Mouse (Mus musculus) splenic B cell, adult 2 months (primary cell): Measurements from ENCODE around the gene Usp49.
"Not testable (repeated sequence)": the region's sequence is repeated elsewhere in the genome, so short reads cannot be mapped to it uniquely, and the experiment has no call there.

Experiments used
- DNase-seq: peaks from one replicate; pipeline ENCODE4 v3.0.0-alpha.2; 2011; ENCODE audit warnings: low read depth, low spot score
- H3K27me3 ChIP-seq: 2 replicates; pipeline ENCODE4 v1.6.1; 2012; ENCODE audit warnings: mild to moderate bottlenecking, low read length, moderate library complexity, mixed read lengths; ENCODE audit not compliant: control insufficient read depth, poor library complexity, insufficient read depth, severe bottlenecking
- H3K36me3 ChIP-seq: 2 replicates; pipeline ENCODE4 v1.6.1; 2012; ENCODE audit warnings: mild to moderate bottlenecking, low read length, moderate library complexity, mixed read lengths; ENCODE audit not compliant: control insufficient read depth, poor library complexity, insufficient read depth, severe bottlenecking

Gene Usp49

DNA sequence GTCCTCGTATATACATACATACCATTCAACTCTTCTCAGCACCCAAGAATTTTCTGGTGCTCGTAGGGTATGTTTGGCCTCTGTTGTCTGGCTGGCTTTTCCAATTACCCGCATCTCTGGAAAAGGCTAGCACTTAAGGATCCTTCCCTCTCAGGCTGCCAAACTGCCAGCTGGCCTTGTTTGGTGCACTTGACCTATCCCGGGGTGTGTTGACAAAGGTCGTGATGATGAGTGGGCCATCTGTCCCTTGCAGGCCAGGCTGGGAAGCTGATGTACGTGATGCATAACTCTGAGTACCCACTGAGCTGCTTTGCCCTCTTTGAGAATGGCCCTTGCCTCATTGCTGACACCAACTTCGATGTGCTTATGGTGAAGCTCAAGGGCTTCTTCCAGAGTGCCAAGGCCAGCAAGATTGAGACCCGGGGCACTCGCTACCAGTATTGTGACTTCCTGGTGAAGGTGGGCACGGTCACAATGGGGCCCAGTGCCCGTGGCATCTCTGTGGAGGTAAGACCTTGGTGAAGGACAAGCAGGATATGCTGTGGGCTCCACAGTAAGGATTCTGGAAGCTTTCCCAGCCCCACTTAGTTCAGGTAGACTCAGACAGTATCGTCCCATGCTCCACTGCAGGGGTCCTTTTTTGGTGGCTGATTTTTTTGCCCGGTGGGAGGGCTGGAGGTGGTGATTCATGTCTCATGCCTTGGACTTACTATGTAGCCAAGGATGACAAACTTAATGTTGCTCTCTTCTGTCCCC lies 11.8 kb upstream of the Usp49 start:
- Histone ChIP-seq H3K27me3 (no peaks in the 10 kb centered on the region), H3K36me3 (peaks cover 21% of the 10 kb centered on the region)
- no peak for DNase-seq

DNA sequence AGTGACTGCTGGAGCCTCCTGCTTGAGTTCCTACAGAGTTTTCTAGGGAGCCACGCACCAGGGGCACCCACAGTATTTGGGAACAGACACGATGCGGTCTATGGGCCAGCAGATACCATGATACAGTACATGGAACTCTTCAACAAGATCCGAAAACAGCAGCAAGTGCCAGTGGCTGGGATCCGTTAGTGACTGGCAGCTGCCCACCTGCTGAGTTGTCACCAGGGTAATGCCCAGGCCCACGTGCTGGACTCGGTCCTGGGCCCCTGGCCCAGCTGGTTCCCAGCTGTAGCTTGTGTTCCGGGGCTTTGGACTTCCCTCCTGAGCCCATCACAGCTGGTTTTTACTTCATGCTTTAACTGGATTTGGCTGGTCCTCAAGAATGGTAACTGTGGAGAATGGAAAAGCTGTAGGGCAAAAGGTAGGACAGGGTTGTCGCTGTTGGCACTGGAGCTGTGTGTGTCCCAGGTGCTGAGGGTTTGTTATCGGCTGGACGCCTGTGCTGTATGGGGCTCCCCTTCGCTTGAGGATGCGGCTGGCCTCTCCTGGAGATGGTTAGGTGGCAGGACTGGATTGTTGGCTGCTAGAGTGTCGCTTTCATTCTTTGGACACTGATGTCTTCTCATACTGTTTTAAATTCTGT lies 7.5 kb upstream of the Usp49 start:
- Histone ChIP-seq H3K27me3 (no peaks in the 10 kb centered on the region), H3K36me3 (peaks cover 14% of the 10 kb centered on the region; the same call in 1 of the 2 replicates)
- no peak for DNase-seq

GRCm38 (mm10) chr17:47624572-47624971 lies 5.9 kb upstream of the Usp49 start:
- H3K27me3 ChIP-seq, DNase-seq: not testable (repeated sequence)
- peaks cover 14% of the 10 kb centered on the region; the same call in 1 of the 2 replicates for H3K36me3 ChIP-seq

DNA sequence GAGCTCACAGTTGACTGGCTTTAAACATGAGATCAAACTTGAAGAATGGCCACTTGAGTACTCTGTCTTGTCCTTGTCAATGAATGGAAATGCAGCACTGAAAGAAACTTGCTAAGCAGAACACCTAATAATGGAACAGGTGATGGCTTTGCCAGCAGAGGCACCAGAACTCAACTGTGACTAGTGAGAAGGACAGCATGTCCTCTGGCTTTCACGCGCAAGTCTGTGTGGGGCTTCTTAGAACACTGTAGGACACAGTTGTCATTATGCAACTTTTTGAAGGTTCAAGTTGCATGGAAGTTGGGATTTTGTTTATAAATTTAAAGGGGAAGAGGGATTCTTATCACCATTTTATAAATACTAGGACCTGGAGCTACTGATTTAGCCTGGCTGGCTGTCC lies 5.4 kb upstream of the Usp49 start:
- Histone ChIP-seq H3K36me3 (peaks cover 10% of the 10 kb centered on the region; the same call in 1 of the 2 replicates), H3K27me3 (no peaks in the 10 kb centered on the region)
- DNase-seq = no peak

- Histone ChIP-seq H3K36me3 (peaks cover 10% of the 10 kb centered on the region; the same call in 1 of the 2 replicates), H3K27me3 (no peaks in the 10 kb centered on the region)
- no peak for DNase-seq
Measured at GRCm38 (mm10) chr17:47626031-47626430, 4.5 kb upstream of the Usp49 start.

- no peak for DNase-seq
- H3K27me3 ChIP-seq = no peaks in the 10 kb centered on the region
Measured at GRCm38 (mm10) chr17:47627791-47628190, 2.7 kb upstream of the Usp49 start.

GRCm38 (mm10) chr17:47628851-47629676 lies 1.4 kb upstream of the Usp49 start:
- DNase-seq = peak; percentile 95
- Histone ChIP-seq H3K36me3 (0 out of 2 replicates have a peak, but pooled peaks cover 3% of the 10 kb centered on the region), H3K27me3 (no peaks in the 10 kb centered on the region)

More at GRCm38 (mm10) chr17:47627791-47628190, 2.7 kb upstream of the Usp49 start:
- H3K36me3 ChIP-seq = peaks cover 9% of the 10 kb centered on the region; the same call in 1 of the 2 replicates

GRCm38 (mm10) chr17:47629717-47630677 lies 493 bp upstream of the Usp49 start:
- DNase-seq = peak; percentile 23
- H3K36me3 ChIP-seq = no peaks in the 10 kb centered on the region
- H3K27me3 ChIP-seq = no peaks in the 10 kb centered on the region

GRCm38 (mm10) chr17:47632181-47632840 lies 1.8 kb downstream of the Usp49 start:
- DNase-seq = no peak
- Histone ChIP-seq H3K27me3 (no peaks in the 10 kb centered on the region), H3K36me3 (0 out of 2 replicates have a peak, but pooled peaks cover 1% of the 10 kb centered on the region)

DNA sequence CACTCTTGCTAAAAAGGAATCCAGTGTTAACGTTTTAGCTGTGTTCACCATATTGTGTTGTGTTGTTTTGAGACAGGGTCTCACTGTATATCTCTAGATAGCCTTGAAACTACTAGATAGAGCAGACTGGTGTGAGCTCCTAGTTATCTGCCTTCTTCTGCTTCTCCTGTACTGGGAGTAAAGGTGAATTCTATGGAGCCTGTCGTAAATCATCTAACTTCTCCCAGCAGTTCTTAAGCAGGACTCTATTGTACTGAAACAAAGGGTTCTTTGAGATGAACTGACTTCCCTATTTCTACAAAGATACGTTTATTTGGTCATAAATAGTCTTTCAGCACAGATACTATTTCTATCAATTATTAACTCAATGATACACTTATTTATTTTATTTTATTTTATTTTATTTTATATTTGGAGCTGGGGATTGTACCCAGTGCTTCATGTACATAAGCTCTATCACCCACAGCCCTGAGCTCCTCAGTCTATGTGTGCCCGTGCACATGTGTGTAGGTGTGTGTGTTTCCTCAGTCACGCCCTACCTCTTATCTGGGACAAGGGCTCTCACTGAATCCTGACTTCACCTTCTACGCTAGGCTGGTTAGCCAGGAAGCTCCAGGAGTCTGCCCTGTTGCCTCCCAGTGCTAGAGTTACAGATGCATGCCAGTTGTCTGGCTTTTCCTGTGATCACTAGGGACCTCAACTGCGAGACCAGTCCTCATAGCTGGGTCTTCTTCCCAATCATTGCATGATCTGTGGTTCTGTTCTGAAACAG lies 3.7 kb downstream of the Usp49 start:
- H3K27me3 ChIP-seq = no peaks in the 10 kb centered on the region
- H3K36me3 ChIP-seq = 0 out of 2 replicates have a peak, but pooled peaks cover 1% of the 10 kb centered on the region
- DNase-seq = no peak

DNA sequence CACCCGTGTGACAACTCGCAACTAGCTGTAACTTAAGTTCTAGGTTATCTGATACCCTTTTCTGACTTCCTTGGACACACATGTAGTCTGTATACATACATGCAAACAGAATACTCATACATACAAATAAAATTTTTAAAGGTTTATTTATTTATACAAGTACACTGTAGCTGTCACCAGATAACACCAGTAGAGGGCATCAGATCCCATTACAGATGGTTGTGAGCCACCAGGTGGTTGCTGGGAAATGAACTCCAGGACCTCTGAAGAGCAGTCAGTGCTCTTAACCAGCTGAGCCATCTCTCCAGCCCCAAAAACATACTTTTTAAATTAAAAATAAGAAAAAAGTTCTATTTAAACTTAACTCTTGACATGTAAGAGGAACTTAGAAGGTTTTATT lies 12.5 kb downstream of the Usp49 start:
- DNase-seq = peak; percentile 20
- Histone ChIP-seq H3K27me3 (no peaks in the 10 kb centered on the region), H3K36me3 (no peaks in the 10 kb centered on the region)

DNA sequence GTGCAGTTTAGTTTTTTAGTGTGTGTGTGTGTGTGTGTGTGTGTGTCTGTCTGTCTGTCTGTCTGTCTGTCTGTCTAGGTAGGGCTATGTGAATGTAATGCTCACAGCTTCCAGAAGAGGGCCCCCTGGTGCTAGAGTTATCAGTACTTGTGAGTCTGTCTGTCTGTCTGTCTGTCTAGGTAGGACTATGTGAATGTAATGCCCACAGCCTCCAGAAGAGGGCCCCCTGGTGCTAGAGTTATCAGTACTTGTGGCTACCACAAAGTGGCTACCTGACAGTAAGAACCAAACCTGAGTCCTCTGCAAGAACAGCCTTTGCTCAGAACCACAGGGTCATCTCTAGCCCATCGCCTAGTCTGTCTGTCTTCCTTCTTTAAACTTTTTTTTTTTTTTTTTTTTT lies 16.2 kb downstream of the Usp49 start:
- no peaks in the 10 kb centered on the region for H3K27me3 ChIP-seq
- H3K36me3 ChIP-seq = no peaks in the 10 kb centered on the region
- peak; percentile 82 for DNase-seq

- H3K27me3 ChIP-seq = no peaks in the 10 kb centered on the region
- no peak for DNase-seq
- H3K36me3 ChIP-seq = no peaks in the 10 kb centered on the region
Measured at GRCm38 (mm10) chr17:47648966-47649365, 18.5 kb downstream of the Usp49 start.
